Mouse (Mus musculus) inflammation-experienced regulatory T-cells, adult 16 weeks (primary cell): ENCODE results near the gene Slc39a7. TPM values are rescaled to one million over a fixed set of nuclear protein-coding genes. Genes with fewer than 3 reads are reported as not detected.

Experiments
- polyA plus RNA-seq: library from polyadenylated mRNA; unstranded; fragments of 100-300 nt; shearing (Covaris generic); gene quantifications from one replicate; pipeline ENCODE4 v1.2.1, GENCODE M21; 2017

Slc39a7 gene
- polyA plus RNA-seq: 165 TPM

DNA sequence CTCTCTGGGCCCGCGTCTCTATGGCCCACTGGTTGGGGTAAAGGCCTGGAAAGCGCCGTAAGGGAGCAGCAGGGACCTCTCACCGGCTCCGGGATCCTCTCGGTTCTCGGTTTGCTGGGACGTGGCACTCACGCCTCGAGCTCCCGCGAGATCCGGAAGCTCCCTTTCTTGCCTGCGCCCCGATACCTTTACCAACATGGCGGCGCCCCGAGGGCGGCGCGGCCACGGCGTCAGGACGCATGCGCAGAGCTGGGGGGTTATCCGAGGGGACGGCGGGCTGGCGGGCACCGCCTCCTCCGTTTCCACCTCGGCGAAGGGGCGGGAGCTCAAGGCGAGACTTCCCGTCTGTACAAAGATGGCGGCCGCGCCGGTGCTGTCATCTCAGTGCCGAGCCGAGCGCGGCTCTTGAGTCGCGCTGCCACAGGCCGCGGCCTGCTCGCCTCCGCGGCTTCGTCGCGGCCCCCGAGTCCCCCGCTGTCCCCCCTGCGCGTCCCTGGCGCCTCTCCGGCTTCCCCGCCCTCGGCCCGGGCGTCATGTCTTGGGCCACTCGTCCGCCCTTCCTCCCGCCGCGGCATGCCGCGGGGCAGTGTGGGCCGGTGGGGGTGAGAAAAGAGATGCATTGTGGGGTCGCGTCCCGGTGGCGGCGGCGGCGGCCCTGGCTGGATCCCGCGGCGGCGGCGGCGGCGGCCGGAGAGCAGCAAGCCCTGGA, at the start of gene Slc39a7, which contains the start of gene Rxrb:
Gene Slc39a7 (minus strand): TSS at position 218 of the 709 bp plus-strand sequence.
Gene Rxrb (plus strand): TSS at position 348 of the 709 bp plus-strand sequence.

DNA sequence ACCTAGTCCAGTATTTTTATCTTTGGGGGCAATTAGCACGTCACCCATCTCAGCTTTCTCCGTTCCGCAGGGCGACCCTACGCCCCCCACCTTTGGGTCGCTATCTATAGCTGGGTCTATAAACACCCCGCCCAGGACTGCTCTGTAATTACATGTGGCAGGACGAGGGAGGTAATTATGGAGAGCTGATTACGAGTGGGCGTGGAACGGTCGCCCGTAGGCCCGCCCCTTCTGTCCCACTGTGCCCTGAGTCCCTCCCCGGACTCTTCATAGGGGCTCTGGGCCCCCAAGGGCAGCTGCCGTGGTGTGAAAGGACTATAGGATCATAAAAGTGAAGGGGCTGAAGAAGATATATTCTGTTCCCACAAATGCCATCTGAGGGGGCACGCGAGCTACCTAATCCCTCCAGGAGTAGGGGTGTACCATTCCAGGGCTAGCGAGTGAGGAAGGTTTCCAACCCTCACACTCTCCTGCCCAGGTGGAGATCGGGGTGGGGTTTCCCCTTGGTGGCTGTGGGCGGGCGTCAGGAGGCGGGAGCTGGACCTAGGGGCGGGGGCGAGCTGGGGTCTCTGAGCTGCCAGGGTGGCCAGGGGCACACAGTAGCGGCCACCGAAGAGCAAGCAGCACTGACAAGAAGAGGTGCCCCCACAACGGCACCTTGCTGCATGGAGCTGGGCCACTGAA, 7.5 kb upstream of the Slc39a7 start, which contains the start of gene Col11a2:
Gene Col11a2 (plus strand): TSS at position 560 of the 684 bp plus-strand sequence.

DNA sequence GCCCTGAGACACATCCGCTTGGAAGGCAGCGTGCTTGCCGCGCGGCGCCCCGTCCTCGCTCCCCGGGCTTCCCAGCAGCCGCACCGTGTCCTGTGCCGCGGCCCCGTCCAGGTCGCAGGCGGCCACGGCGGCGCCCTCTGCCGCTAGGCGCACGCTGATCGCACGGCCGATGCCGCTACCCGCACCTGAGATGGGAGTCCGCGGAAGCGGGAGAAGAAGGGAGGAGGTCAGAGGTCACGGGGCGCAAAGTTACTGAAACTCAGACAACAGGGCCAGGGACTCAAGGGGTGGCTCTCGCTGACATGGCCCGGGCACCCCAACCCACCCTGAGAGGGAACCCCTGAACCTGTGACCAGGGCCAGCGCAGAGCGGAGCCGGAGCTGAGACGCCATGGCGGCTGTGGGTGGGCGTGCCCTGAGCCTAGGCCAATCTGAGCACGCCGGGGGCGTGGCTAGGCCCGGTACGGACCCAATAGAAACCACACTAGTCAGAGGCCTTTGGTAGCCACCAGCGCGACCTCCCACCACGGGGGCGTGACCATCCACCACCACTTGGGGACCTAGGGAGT, 3.7 kb downstream of the Slc39a7 start, which contains the start of gene H2-Ke6:
Gene H2-Ke6 (minus strand): TSS at position 405 of the 568 bp plus-strand sequence.

DNA sequence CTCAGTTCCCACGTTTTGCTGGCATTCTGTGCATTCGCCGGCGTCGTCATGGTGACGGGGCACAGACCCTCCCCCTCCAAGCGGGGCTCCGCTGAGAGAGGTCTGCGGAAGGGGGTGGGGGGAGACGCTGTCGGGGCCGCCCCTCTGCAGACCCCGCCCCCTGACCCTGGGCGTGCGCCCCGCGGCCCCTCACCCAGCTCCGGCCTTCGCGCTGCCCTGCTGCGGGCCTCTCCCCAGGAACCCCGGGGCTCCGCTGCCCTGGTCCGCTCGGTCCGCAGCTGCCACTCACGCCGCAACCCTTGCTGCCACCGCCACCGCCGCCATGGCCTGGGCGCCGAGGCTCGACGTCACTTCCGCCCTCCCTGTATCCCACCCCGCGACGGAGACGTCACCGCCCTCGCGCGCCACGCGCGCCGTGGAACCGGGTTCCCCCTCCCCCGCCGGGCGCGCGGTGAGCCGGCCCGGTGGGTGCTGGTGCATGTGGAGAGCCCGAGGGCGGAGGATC, 7.1 kb downstream of the Slc39a7 start, which contains the start of gene Ring1:
Gene Ring1 (minus strand): TSS at position 364 of the 505 bp plus-strand sequence.

DNA sequence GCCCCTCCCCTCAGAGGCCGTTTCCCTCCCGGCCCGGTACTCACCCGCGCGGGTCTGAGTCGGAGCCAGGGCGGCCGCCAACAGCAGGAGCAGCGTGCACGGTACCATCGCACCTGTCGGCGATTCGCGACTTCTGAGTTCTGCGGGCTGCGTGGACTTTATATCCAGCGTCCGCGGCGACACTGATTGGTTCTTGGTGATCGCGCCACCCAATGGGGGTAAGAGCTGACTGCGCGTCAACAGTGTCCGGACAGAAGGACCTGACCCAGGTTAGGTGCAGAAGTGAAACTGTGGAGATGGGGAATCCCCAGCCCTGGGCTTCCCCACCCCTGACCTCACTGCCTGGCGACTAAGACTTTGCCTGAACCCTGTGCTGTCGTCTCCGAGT, 31.3 kb downstream of the Slc39a7 start, which contains the start of gene H2-K1:
Gene H2-K1 (minus strand): TSS at position 198 of the 388 bp plus-strand sequence.

Other genes with a start within 250 kb of the Slc39a7 start
- gene Angptl4, start 249.9 kb downstream of the Slc39a7 start, polyA plus RNA-seq: 6.5 TPM
- 4.7 TPM for gene Kank3, start 221.2 kb downstream of the Slc39a7 start, polyA plus RNA-seq
- gene Rps28, start 207.1 kb downstream of the Slc39a7 start, polyA plus RNA-seq: 865 TPM
- 364 TPM for gene Ndufa7, start 207.1 kb downstream of the Slc39a7 start, polyA plus RNA-seq
- gene Cd320, start 188.6 kb downstream of the Slc39a7 start, polyA plus RNA-seq: 35.5 TPM
- not detected for gene Gm7029, start 157.8 kb downstream of the Slc39a7 start, polyA plus RNA-seq
- gene Kifc1, start 141.0 kb downstream of the Slc39a7 start, polyA plus RNA-seq: 3.7 TPM
- gene Platr17, start 126.5 kb downstream of the Slc39a7 start, polyA plus RNA-seq: 3.8 TPM
- gene Daxx, start 122.3 kb downstream of the Slc39a7 start, polyA plus RNA-seq: 134 TPM
- 751 TPM for gene Tapbp, start 115.8 kb downstream of the Slc39a7 start, polyA plus RNA-seq
- gene Zbtb22, start 115.8 kb downstream of the Slc39a7 start, polyA plus RNA-seq: 22.8 TPM
- gene Rgl2, start 102.1 kb downstream of the Slc39a7 start, polyA plus RNA-seq: 165 TPM
- gene Pfdn6, start 91.3 kb downstream of the Slc39a7 start, polyA plus RNA-seq: 132 TPM
- 64.9 TPM for gene Wdr46, start 91.0 kb downstream of the Slc39a7 start, polyA plus RNA-seq
- gene B3galt4, start 80.2 kb downstream of the Slc39a7 start, polyA plus RNA-seq: 34.8 TPM
- gene Vps52, start 75.9 kb downstream of the Slc39a7 start, polyA plus RNA-seq: 96.8 TPM
- gene Rps18, start 75.7 kb downstream of the Slc39a7 start, polyA plus RNA-seq: 2,339 TPM
- gene H2-K1, start 31.3 kb downstream of the Slc39a7 start, polyA plus RNA-seq: 13,592 TPM
- 24.7 TPM for gene Ring1, start 7.0 kb downstream of the Slc39a7 start, polyA plus RNA-seq
- 47.8 TPM for gene H2-Ke6, start 3.6 kb downstream of the Slc39a7 start, polyA plus RNA-seq
- 25.2 TPM for gene Rxrb, start 130 bp upstream of the Slc39a7 start, polyA plus RNA-seq
- 3.0 TPM for gene Col11a2, start 7.8 kb upstream of the Slc39a7 start, polyA plus RNA-seq
- gene H2-Oa, start 60.7 kb upstream of the Slc39a7 start, polyA plus RNA-seq: 41.7 TPM
- gene H2-DMa, start 87.9 kb upstream of the Slc39a7 start, polyA plus RNA-seq: 118 TPM
- 172 TPM for gene Brd2, start 91.0 kb upstream of the Slc39a7 start, polyA plus RNA-seq
- gene H2-DMb2, start 111.6 kb upstream of the Slc39a7 start, polyA plus RNA-seq: 8.5 TPM
- gene H2-DMb1, start 121.4 kb upstream of the Slc39a7 start, polyA plus RNA-seq: 7.1 TPM
- gene Tap1, start 155.9 kb upstream of the Slc39a7 start, polyA plus RNA-seq: 543 TPM
- gene Psmb9, start 156.1 kb upstream of the Slc39a7 start, polyA plus RNA-seq: 552 TPM
- gene Psmb8, start 166.0 kb upstream of the Slc39a7 start, polyA plus RNA-seq: 1,460 TPM
- gene Tap2, start 171.8 kb upstream of the Slc39a7 start, polyA plus RNA-seq: 505 TPM
- gene H2-Ob, start 207.2 kb upstream of the Slc39a7 start, polyA plus RNA-seq: 106 TPM
- gene H2-Ab1, start 226.0 kb upstream of the Slc39a7 start, polyA plus RNA-seq: 50.9 TPM